Mouse (Mus musculus) G1E-ER4 (cell line): ENCODE results near the gene Csad. TPM values are rescaled to one million over a fixed set of nuclear protein-coding genes. Genes with fewer than 3 reads are reported as not detected.

Experiments used
- GATA1 ChIP-seq: IDR thresholded peaks from one replicate; pipeline ENCODE4 v1.8.0; 2012; ENCODE audit warnings: low read length, inconsistent platforms
- polyA plus RNA-seq: library from polyadenylated mRNA; stranded (reverse); fragments of >175 nt; gene quantifications from 2 replicates; pipeline ENCODE4 v1.2.3, GENCODE M21; 2012

The Csad gene
- polyA plus RNA-seq, 1 experiment = 8.9 TPM

DNA sequence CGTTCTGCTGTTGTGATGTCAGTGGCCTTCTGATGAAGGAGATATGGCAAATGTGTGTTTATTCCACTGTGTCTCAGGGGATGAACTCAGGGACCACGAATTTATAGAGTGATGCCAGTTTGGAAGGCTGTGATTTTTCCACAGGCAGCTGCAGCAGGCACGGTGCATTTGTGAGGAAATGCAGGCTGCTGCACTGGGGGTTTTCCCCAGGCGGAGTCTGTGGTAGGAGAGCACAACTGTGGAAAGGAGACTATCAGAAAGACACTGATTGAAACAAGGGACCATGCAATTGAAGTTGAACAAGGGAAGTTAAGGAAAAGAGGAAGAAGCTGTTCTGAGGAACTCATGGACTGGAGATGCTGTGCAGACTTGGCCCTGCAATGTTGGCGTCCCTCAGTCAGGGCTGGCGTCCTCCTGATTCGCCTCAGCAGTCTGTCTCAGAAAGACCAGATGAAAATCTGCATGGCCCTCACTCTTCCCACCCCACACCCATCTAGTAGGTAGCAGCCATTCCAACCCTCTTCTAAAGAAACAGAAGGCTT lies 12.2 kb downstream of the Csad start:
- no peak for TF ChIP-seq GATA1

DNA sequence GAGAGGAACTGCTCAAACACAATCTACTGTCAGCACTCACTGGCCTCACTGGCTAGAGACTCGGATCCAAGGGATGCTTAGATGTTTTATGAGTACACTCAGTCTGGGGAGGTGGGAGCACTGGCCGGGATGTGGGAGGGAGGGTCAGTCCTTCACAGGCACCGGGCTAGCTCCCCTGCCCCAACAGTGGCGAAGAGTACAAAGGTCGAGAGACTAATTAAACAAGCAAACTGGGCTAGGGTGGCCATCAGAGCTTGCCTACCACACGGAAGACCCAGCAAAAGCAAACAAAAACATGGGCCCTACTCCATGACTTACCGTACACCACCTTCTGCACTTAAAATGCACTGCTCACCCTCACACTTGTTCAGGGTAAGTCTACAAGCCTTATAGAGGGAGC lies 12.8 kb downstream of the Csad start:
- TF ChIP-seq GATA1 = no peak

DNA sequence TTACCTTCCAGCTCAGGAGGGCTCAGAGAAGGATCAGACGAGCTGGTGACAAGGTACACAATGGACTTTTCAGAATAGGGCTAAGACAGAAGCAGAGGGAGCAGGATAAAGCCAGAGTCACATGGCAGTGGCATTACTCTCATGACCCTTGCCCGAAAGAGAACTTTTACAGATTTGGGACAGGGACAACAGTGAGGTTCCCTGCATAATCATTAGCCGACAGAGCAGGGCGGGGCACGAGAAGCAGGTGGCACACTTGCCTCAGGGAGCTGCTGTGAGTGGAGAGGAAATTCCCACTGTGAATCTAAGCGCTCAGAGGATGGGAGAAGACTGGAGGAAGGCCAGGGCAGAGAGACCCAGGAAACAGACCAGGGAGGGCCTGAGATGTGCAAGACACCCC lies 15.6 kb downstream of the Csad start:
- TF ChIP-seq GATA1 = no peak

DNA sequence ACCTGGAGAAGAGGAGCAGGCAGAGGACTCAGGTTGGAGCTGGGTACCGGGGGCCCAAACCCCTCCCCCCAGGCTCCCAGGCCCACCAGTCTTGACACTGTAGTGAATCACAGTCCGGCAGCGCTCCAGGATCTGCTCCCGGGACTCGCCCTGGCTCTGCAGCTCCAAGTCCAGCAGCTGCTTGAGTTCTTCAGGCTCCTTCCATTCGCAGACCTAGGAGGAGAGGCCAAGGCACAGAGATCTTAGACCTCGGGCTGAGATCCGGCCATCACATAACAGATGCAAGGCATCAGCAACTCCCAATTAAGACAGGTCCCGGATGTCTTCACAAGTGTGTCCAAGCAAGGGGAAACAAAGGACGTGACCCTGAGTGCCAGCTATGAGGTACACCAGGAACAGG lies 16.4 kb downstream of the Csad start:
- no peak for TF ChIP-seq GATA1

DNA sequence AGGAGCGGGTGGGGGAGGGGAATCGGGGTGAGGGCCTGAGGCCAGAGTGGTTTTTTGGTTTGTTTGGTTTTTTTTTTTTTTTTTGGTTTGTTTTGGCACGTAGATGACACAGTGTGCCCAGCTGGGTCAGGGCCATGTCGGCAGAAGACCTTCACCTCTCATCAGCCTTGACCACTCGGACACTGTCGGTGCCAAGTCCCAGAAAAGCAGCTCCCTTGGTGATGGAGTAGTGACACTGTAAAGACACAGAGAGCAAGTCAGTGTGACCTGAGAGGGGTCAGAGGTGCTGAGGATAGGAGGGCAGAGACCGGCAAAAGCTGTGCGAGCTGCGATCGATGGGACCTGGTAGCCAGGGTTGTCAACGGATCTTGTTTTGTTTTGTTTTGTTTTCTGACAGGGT lies 18.3 kb downstream of the Csad start:
- no peak for TF ChIP-seq GATA1

DNA sequence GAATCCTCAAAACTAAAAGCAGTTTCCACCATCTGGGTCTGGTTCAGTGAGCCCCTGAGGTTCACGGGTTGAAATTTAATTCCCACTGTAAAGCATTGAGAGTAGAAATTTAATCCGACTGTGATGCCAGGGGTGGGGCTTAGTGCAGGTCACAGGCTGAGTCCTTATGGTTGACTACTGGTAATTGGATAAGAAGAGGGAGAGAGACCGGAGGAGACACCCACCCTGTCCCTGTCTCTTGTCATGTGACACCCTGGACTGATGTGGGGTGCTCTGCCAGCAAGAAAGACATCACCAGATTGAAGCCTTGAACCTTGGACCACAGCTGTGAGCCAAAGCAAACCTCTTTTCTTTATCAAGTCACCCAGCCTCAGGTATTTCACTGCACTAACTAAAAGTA lies 21.4 kb downstream of the Csad start:
- no peak for TF ChIP-seq GATA1

DNA sequence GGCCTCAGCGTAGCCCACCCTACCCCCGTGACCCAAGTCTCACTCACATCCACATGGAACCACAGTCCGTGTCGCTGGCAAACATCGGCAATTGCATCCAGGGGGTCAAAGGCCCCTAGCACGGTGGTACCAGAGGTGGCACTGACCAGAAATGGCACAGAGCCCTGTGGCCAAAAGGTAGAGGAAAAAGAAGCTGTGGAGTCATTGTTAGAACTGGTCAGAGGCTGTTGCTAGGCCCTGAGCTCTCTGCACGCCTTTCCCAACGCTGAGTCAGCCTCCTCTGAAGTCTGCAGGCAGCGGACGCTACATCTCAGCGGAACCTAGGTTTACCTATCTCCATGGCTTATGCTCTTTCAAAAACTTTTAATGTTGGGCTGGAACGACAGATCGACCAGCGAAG lies 24.6 kb downstream of the Csad start:
- TF ChIP-seq GATA1 = no peak

DNA sequence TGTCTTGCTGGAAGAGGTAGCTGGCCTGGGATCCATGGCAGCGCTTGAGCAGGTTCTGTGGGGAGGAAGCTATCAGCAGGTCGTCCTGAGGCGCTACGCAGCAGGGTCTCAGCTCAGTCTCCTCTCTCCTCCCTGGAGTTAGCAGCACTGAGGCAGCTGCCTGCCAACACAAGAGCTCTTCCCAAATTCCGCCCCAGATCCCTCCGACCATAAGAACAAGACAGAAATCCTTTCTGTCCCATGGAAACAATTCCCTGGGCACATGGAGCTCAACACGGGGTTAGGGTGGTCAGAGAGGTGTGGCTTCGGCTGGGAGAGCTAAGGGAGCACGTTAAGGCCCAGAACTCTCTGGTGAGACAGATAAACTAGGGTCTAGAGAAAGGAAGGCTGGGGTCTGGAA lies 25.4 kb downstream of the Csad start:
- TF ChIP-seq GATA1 = no peak

DNA sequence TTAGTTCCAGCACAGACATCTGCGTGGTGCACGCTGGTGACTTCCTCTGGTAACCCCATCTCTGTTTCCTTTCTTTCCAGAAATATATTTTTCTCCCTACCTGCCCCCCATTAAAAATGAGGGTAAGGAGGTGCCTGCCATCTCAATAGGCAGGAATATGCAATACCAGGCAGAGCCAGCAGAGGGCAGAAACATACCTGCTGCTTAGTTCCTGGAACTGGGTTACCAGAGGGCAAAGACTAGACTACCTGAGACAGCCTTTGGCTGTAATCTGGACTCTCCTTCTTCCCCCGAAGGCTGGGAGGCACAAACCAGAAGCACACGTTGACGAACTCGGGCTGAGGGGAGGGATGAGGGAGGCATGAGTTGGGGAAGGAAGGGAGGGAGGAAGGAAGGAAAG lies 26.2 kb downstream of the Csad start:
- no peak for TF ChIP-seq GATA1

DNA sequence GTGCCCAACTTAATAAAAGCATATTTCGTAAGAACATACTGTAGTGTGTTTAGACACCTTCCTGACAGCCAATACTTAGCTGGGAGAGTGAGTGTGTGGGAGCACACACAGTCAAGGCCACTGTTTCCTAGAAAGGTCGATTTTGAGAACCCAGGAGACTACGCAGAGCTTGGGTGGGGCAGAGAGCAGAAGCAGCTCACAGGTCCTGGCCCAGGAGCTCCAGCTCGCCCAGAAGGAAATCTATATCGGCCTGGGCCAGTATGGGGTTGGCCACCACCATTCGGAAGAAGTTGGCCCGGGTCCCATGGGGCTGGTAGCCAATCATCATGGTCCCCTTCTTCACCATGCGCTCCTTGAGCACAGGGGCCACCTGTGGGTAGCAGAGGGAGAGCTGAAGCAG lies 27.1 kb downstream of the Csad start:
- TF ChIP-seq GATA1 = no peak

DNA sequence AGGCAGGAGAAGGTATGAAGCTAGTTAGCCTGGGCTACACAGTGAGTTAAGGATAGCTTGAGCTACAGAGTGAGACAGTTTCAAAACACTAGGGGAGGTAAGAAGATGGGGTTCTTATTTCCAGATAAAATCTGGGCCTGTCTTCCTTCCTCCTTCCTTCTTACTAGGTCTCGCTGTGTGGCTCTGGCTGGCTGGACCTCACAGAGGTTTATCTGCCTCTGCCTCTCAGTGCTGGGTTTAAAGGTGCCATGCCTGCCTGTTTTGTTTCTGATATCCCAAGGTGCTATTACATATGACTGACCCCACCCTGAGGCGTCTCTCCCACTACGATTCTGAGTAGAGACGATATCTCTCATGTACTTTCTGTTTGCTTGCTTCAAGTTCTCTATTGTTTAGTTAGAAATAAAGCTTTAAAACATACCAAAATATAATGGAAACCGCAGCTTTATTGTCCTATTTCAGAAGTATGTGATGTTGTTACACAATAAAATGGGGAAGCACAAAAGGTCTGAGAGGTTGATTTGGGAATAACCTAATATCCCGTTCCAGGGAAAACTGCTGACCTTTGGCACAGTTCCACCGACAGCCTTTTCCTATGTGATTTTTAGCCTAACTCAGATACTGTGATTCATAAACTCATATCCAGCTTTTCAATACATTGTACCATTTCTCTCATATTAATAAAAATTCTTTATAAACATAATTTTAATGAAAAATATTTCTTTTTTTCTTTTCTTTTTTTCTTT lies 27.8 kb downstream of the Csad start:
- TF ChIP-seq GATA1 = no peak

DNA sequence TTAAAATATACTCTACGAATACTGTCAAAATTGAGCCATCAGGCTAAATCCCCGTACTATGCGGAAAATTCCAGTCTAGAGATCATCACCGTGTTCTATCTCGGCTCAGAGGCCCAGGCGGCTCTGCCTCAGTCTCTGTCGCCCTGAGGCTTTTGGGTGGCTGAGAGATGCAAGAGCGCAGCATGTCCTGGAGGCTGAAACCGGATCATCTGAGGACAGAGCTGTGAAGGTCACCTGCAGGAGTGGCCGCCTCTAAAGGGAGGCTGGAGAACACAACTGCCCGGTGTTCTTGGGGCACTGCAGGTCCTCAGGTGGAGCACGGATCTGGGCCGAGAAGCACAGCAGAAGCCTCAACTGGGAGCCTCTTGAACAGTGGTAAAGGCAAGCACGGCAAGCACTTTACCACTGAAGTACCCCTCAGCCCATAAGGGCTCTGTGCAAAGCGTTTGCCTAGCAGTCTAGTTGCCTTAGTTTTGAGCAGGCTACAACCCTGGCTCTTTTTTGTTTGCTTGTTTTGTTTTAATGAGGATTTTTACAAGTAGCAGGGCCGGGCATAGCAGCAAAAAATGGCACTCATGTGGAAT lies 28.7 kb downstream of the Csad start:
- no peak for TF ChIP-seq GATA1

DNA sequence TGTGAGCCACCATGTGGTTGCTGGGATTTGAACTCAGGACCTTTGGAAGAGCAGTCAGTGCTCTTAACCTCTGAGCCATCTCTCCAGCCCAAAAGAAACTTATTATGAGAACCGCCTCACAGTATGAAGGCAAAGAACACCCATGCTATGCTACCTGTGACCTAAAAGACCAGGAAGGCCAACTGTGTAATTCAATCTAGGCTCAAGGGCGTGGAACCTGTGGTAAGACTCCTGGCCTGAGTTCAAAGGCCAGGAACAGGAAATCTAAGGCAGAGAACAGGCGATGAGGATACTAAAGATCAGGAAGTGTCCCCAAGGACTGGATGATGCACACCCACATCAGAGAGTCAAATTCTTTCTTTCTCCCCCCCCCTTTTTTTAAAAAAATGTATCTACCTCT lies 30.9 kb downstream of the Csad start:
- TF ChIP-seq GATA1 = no peak

DNA sequence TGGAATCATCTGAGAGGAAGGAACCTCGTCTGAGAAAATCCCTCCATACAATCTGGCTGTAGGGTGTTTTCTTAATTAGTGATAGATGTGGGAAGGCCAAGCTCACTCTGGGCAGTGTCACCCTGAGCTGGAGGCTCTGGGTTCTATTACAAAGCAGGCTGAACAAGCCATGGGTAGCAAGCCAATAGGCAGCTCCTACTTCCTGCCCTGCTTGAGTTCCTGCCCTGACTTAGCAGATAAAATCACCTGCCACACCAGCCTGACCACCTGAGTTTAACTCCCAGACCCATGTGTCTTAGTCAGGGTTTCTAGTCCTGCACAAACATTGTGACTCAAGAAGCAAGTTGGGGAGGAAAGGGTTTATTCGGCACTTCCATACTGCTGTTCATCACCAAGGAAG lies 35.5 kb downstream of the Csad start:
- TF ChIP-seq GATA1 = no peak

DNA sequence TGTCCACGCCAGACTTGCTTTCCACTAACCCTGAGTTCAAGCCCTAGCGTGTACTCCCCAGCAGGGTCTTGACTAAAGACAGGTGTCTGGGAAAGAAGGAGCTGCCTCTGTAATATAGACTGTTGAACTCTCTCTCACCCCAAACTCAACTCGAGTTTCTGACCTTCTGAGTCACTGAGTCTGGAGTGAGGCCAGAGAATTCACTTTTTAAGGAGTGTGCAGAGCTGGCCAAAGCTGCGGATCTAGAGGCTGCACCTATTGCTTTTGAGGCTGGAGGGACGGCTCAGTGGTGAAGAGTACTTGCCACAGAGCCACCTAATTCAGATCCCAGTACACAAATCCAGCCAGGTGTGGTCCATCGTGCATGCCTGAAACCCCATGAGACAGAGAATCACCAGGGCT lies 36.9 kb downstream of the Csad start:
- no peak for TF ChIP-seq GATA1

DNA sequence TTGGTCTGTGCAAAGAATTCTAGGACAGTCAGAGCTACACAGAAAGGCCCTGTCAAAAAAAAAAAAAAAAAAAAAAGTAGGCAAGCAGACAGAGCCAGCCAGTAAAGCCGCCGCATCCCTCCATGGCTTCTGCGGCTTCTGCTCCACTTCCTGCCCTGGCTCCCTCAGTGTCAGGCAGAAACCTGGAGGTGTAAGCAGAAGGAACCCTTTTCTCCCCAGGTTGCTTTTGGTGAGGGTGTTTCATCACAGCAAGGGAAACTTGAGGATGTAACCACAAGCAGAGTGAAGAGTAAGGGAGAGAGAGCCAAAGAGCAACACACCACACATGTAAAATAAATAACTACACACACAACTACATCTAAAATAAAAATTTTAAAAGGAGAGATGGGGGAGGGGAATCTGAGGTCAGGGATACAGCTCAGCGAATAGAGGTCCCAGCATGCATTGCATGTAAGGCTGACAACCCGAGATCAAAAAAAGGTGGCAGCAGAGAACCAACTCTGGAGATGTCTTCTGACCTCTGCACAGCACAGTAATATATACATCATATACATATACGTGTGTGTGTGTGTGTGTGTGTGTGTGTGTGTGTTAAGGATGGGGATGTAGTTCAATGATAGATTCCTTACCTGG lies 38.9 kb downstream of the Csad start:
- TF ChIP-seq GATA1 = no peak
